Mouse (Mus musculus): ENCODE data around the gene Smoc2. TPM values are rescaled to one million over a fixed set of nuclear protein-coding genes. Genes with fewer than 3 reads are reported as not detected.

Smoc2 gene
- polyA plus RNA-seq (2015; fragmentation: Nextera tagmentation; extraction: Ambion mirVana) = 10.9 and 17.6 TPM in 2 replicates

DNA sequence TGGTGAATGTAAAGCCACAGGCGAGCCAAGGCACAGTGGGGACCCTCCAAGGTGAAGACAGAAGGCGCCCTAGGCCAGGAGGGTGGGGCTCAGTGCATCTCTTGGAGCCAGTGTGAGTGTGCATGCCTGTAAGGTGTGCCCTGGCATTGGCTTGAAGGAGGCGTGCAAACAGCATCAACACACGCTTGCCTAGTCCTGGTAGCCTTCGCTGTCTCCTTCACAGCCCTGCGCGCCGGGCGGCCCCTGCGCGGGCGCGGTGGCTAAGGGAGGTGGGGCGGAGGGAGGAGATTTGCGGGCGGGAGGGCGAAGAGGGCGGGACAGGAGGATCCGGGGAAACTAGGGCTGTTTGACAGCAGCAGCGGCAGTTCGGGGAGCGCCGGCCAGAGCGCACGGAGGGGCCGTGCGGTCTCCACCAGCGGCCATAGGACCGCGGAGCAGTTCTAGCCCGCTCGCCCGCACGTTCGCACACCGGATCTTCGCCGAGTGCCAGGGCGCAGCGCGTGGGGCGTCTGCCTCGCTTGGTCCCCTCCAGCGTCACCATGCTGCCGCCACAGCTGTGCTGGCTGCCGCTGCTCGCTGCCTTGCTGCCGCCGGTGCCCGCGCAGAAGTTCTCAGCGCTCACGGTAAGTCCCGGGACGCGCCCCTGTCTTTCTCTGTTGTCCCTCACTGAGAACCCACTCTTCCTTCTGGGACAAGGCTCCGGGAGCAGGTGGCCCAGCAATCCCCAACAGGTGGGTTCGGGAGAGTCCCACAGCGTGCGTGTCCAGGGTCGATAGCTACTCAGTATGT lies at the start of gene Smoc2:
Gene Smoc2 (plus strand): TSS at position 330 of the 789 bp plus-strand sequence.

Other genes with a start within 250 kb of the Smoc2 start
- gene Gm7358, start 220.0 kb upstream of the Smoc2 start, polyA plus RNA-seq (2015; fragmentation: Nextera tagmentation; extraction: Ambion mirVana) = not detected in 2 replicates
- gene Dact2, start 75.2 kb upstream of the Smoc2 start, polyA plus RNA-seq (2015; fragmentation: Nextera tagmentation; extraction: Ambion mirVana) = 6.6 and 7.2 TPM in 2 replicates

Data from neural tube, postnatal 0 days (tissue).